ENCODE assay signal across 9 mouse cellular contexts in the genomic region with DNA sequence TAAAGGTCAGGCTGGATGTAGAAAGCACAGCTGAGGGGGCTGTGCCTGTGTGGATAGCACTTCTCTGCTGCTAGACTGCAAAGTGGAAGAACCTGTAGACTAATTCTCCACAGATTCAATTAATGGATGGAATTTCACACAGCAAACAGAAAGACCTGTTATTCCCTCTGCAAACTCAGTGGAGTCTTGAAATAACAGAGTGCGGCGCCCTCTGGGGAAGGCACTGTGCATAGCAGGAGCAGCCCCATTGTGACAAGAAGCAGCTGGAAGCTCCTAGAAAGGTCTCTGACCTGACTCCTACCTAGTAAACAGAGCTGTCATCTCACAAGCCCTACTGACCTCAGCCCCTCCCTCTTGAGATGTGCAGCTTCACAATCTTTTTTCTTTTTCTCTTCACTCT.
DNase-seq lines count a peak whose midpoint lies in the region; ATAC-seq and TF ChIP-seq lines count a peak whose summit lies in the region.
"Had no signal": no experiment of that assay in that cellular context is flagged by ENCODE, and none has a peak within 500 bp of the region (broad histone marks: within the 10 kb centered on the region; RNA-seq: fewer than 3 reads in every experiment).

No protein-coding gene starts in this region.

- no peak for TF ChIP-seq EP300 in stomach, postnatal 0 days (optimal IDR thresholded peaks at IDR 0.05)

- DNase-seq in ES-E14 (ENCODE audit: low read depth, low spot score): peak; percentile 42
- peak; percentile 68 for DNase-seq in adrenal gland, adult 2 months
- peak; percentile 79 for DNase-seq in embryo, embryonic 11 days
- DNase-seq in heart, adult 9 months (ENCODE audit: low spot score in 2 of 2): peak; percentile 55 to 68
- peak; percentile 37 to 59 for DNase-seq in layer of hippocampus, adult 8-10 months (ENCODE audit: low spot score in 2 of 2)
- DNase-seq in lung, postnatal 14 days: peak; percentile 85
- peak; percentile 67 for DNase-seq in stomach, postnatal 0 days (ENCODE audit: low spot score)
- no peak for DNase-seq in c-Kit-positive CD71-positive TER-119-positive erythroid progenitor cells, embryonic 14.5 days (ENCODE audit: low spot score)

- in situ Hi-C loops in ES-E14 (cut with MboI; ENCODE audit: low sequenced_read_pairs in 2 of 2, unreplicated experiment in 2 of 2): no loop called here

- no peak overlapping the region for H3K4me3 ChIP-seq in ES-E14 (ENCODE audit: insufficient read depth in 1 of 2, low read depth in 1 of 2, low read length in 2 of 2, poor library complexity in 1 of 2, severe bottlenecking in 1 of 2)
- no peak overlapping the region for H3K4me3 ChIP-seq in stomach, postnatal 0 days (ENCODE audit: low read depth, low read length)
- H3K4me3 ChIP-seq: neural tube, embryonic 12.5 days had no signal

- no peak overlapping the region for H3K4me2 ChIP-seq in stomach, postnatal 0 days (replicated peaks; ENCODE audit: low read depth)
- H3K4me2 ChIP-seq: neural tube, embryonic 12.5 days had no signal

- TF ChIP-seq CTCF in stomach, postnatal 0 days (IDR thresholded peaks at IDR 0.05; ENCODE audit: low read depth): peak; percentile 85

- H3K4me1 ChIP-seq in ES-E14 (ENCODE audit: control insufficient read depth in 2 of 2, insufficient read depth in 2 of 2, low read length in 2 of 2, poor library complexity in 1 of 2): no peaks in the 10 kb centered on the region
- H3K4me1 ChIP-seq in stomach, postnatal 0 days (replicated peaks; ENCODE audit: control insufficient read depth, insufficient read depth): no peaks in the 10 kb centered on the region
- H3K4me1 ChIP-seq: neural tube, embryonic 12.5 days had no signal

- no peak for ATAC-seq in stomach, postnatal 0 days (ENCODE audit: low FRiP score, low TSS enrichment)

- H3K27me3 ChIP-seq in stomach, postnatal 0 days (ENCODE audit: control insufficient read depth, insufficient read depth, low read length): no peaks in the 10 kb centered on the region
- H3K27me3 ChIP-seq: neural tube, embryonic 12.5 days had no signal

- H3K9me3 ChIP-seq in ES-E14 (ENCODE audit: control insufficient read depth, insufficient read depth, low read depth, low read length): no peaks in the 10 kb centered on the region
- no peaks in the 10 kb centered on the region for H3K9me3 ChIP-seq in stomach, postnatal 0 days (ENCODE audit: control insufficient read depth, low read length)
- H3K9me3 ChIP-seq: neural tube, embryonic 12.5 days had no signal

- H3K27ac ChIP-seq in ES-E14 (ENCODE audit: insufficient read depth, low read depth, low read length, poor library complexity, severe bottlenecking): no peak overlapping the region
- no peak overlapping the region for H3K27ac ChIP-seq in stomach, postnatal 0 days (replicated peaks)
- H3K27ac ChIP-seq: neural tube, embryonic 12.5 days had no signal

- 8% methylated on average over 2 of the region's 2 CpGs for WGBS in stomach, postnatal 0 days

- H3K36me3 ChIP-seq in ES-E14 (ENCODE audit: control insufficient read depth, insufficient read depth, low read length, poor library complexity, severe bottlenecking): no peaks in the 10 kb centered on the region
- H3K36me3 ChIP-seq in stomach, postnatal 0 days (ENCODE audit: control insufficient read depth, insufficient read depth, low read length): no peaks in the 10 kb centered on the region
- H3K36me3 ChIP-seq: neural tube, embryonic 12.5 days had no signal

- no peak overlapping the region for H3K9ac ChIP-seq in ES-E14 (ENCODE audit: insufficient read depth, low read depth, low read length, poor library complexity, severe bottlenecking)
- no peak overlapping the region for H3K9ac ChIP-seq in stomach, postnatal 0 days (ENCODE audit: low read length)
- H3K9ac ChIP-seq: neural tube, embryonic 12.5 days had no signal

TF ChIP-seq in ES-E14, 5 proteins besides CTCF, POLR2A, EP300 and RAD21:
- no peak for TF ChIP-seq MAFK (IDR thresholded peaks at IDR 0.05; ENCODE audit: insufficient read depth, low read depth, low read length)
- peak; percentile 19; the same call in 1 of the 2 replicates for TF ChIP-seq ZC3H11A (IDR thresholded peaks at IDR 0.05; ENCODE audit: borderline replicate concordance, low read depth, low read length)
